Mouse (Mus musculus) kidney, postnatal 10 days (tissue): ENCODE data around the gene Gm4131.
A peak's percentile ranks its signal among the peaks of the same experiment; 100 is the strongest.

Experiments
- DNase-seq: peaks from one replicate; pipeline ENCODE4 v3.0.0; 2021; ENCODE audit warnings: mixed read lengths

Gene Gm4131

GRCm38 (mm10) chr14:62546746-62547145 lies 20.0 kb downstream of the Gm4131 start:
- DNase-seq, result no peak

GRCm38 (mm10) chr14:62546296-62546695 lies 20.4 kb downstream of the Gm4131 start:
- no peak for DNase-seq

- no peak for DNase-seq
Observed at GRCm38 (mm10) chr14:62541751-62542150, 25.0 kb downstream of the Gm4131 start.

GRCm38 (mm10) chr14:62539834-62540233 lies 26.9 kb downstream of the Gm4131 start:
- DNase-seq, result no peak

GRCm38 (mm10) chr14:62536988-62537387 lies 29.7 kb downstream of the Gm4131 start:
- no peak for DNase-seq

- no peak for DNase-seq
Observed at GRCm38 (mm10) chr14:62536127-62536526, 30.6 kb downstream of the Gm4131 start.

- DNase-seq, result no peak
Observed at GRCm38 (mm10) chr14:62530951-62531350, 35.8 kb downstream of the Gm4131 start.

- DNase-seq, result no peak
Observed at GRCm38 (mm10) chr14:62512845-62513244, 53.9 kb downstream of the Gm4131 start.

GRCm38 (mm10) chr14:62509350-62509749 lies 57.4 kb downstream of the Gm4131 start:
- no peak for DNase-seq

- DNase-seq, result no peak
Observed at GRCm38 (mm10) chr14:62506261-62506660, 60.5 kb downstream of the Gm4131 start.

GRCm38 (mm10) chr14:62497391-62497790 lies 69.3 kb downstream of the Gm4131 start:
- DNase-seq, result no peak

GRCm38 (mm10) chr14:62496501-62496900 lies 70.2 kb downstream of the Gm4131 start:
- DNase-seq, result no peak

- DNase-seq, result no peak
Observed at GRCm38 (mm10) chr14:62493456-62493855, 73.3 kb downstream of the Gm4131 start.

- DNase-seq, result peak; percentile 84
Observed at GRCm38 (mm10) chr14:62492196-62492850, 74.4 kb downstream of the Gm4131 start.

- DNase-seq, result no peak
Observed at GRCm38 (mm10) chr14:62488270-62488669, 78.5 kb downstream of the Gm4131 start.

GRCm38 (mm10) chr14:62481381-62481780 lies 85.3 kb downstream of the Gm4131 start:
- DNase-seq, result no peak

- no peak for DNase-seq
Observed at GRCm38 (mm10) chr14:62479395-62479794, 87.3 kb downstream of the Gm4131 start.

GRCm38 (mm10) chr14:62474481-62474880 lies 92.2 kb downstream of the Gm4131 start:
- no peak for DNase-seq

GRCm38 (mm10) chr14:62472061-62472460 lies 94.7 kb downstream of the Gm4131 start:
- DNase-seq, result no peak

GRCm38 (mm10) chr14:62468753-62469125 lies 98.0 kb downstream of the Gm4131 start:
- no peak for DNase-seq

- DNase-seq, result no peak
Observed at GRCm38 (mm10) chr14:62468119-62468752, 98.5 kb downstream of the Gm4131 start.

- peak; percentile 81 for DNase-seq
Observed at GRCm38 (mm10) chr14:62464966-62465365, 101.8 kb downstream of the Gm4131 start.

- DNase-seq, result peak; percentile 19
Observed at GRCm38 (mm10) chr14:62459541-62459940, 107.2 kb downstream of the Gm4131 start.

GRCm38 (mm10) chr14:62457420-62458181 lies 109.1 kb downstream of the Gm4131 start:
- peak; percentile 91 for DNase-seq
